Mouse (Mus musculus) heart, embryonic 13.5 days (tissue): ENCODE data around the gene Ndufa13. TPM values are rescaled to one million over a fixed set of nuclear protein-coding genes. Genes with fewer than 3 reads are reported as not detected.
"Not testable (repeated sequence)": the region's sequence is repeated elsewhere in the genome, so short reads cannot be mapped to it uniquely, and the experiment has no call there.

Experiments used
- ATAC-seq: fragments of 200-750 bp; cut with Nextera tagmentation; 2 replicates; pipeline ENCODE4 v1.8.0; 2017; ENCODE audit warnings: moderate TSS enrichment; ENCODE audit not compliant: insufficient number of reproducible peaks, low FRiP score, low TSS enrichment; ENCODE audit errors: extremely low read depth
- H3K27ac ChIP-seq: fragments of 300-500 bp; sonication (generic); replicated peaks from 2 replicates; pipeline ENCODE4 v1.5.1; 2015; ENCODE audit warnings: moderate library complexity, mild to moderate bottlenecking, inconsistent platforms
- H3K27me3 ChIP-seq: fragments of 300-500 bp; sonication (generic); replicated peaks from 2 replicates; pipeline ENCODE4 v1.6.1; 2015; ENCODE audit warnings: mild to moderate bottlenecking, inconsistent platforms
- H3K36me3 ChIP-seq: fragments of 300-500 bp; sonication (generic); 2 replicates; pipeline ENCODE4 v1.6.1; 2015; ENCODE audit warnings: mild to moderate bottlenecking, inconsistent platforms
- H3K4me1 ChIP-seq: fragments of 300-500 bp; sonication (generic); 2 replicates; pipeline ENCODE4 v1.6.1; 2015; ENCODE audit warnings: inconsistent platforms
- H3K4me2 ChIP-seq: fragments of 300-500 bp; sonication (generic); 2 replicates; pipeline ENCODE4 v1.6.1; 2015; ENCODE audit warnings: inconsistent platforms, mild to moderate bottlenecking, moderate library complexity
- H3K4me3 ChIP-seq: fragments of 300-500 bp; sonication (generic); 2 replicates; pipeline ENCODE4 v1.5.1; 2015; ENCODE audit warnings: moderate library complexity, mild to moderate bottlenecking, inconsistent platforms
- H3K9ac ChIP-seq: fragments of 300-500 bp; sonication (generic); 2 replicates; pipeline ENCODE4 v1.6.1; 2015; ENCODE audit warnings: inconsistent platforms, mild to moderate bottlenecking, moderate library complexity
- H3K9me3 ChIP-seq: fragments of 300-500 bp; sonication (generic); 2 replicates; pipeline ENCODE4 v1.6.1; 2016; ENCODE audit warnings: inconsistent platforms
- WGBS: fragments of 180-500 bp; shearing (Covaris S2); methylation state at CpG from one replicate; pipeline ENCODE4 v1.1.7; 2015; ENCODE audit warnings: mixed read lengths; 5-methylcytosine and 5-hydroxymethylcytosine counted together
- polyA plus RNA-seq: library from polyadenylated mRNA; unstranded; fragments of >200 nt; fragmentation: Nextera tagmentation; extraction: Ambion mirVana; gene quantifications from 2 replicates; pipeline ENCODE4 v1.2.1, GENCODE M21; 2015

The Ndufa13 gene
- polyA plus RNA-seq, result 304 and 343 TPM in 2 replicates

DNA sequence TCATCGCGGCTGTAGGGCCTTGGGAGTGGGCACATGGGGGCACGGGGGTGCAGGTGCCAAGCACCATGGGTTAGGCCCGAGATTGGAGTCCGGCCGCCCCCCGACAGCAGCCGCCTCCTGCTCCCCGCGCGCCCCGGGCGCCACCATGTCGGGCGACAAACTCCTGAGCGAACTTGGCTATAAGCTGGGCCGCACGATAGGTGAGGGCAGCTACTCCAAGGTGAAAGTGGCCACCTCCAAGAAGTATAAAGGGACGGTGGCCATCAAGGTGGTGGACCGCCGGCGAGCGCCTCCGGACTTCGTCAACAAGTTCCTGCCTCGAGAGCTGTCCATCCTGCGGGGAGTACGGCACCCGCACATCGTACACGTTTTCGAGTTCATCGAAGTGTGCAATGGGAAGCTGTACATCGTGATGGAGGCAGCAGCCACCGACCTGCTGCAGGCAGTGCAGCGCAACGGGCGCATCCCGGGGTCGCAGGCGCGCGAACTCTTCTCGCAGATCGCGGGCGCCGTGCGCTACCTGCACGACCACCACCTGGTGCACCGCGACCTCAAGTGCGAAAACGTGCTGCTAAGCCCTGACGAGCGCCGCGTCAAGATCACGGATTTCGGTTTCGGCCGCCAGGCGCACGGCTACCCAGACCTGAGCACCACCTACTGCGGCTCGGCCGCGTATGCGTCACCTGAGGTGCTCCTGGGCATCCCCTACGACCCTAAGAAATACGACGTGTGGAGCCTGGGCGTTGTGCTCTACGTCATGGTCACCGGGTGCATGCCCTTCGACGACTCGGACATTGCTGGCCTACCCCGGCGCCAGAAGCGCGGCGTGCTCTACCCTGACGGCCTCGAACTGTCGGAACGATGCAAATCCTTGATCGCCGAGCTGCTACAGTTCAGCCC is at the start of gene Ndufa13, which contains the start of the genes Tssk6 and Yjefn3:
Gene Ndufa13, minus strand, starts transcription at position 396 of the 900 bp plus-strand sequence.
Gene Tssk6, plus strand, starts transcription at position 22 of the 900 bp plus-strand sequence.
Gene Yjefn3, minus strand, starts transcription at position 550 of the 900 bp plus-strand sequence.
- WGBS, result 4% methylated on average over 89 of the region's 89 CpGs
- Histone ChIP-seq H3K36me3 (peaks cover 27% of the 10 kb centered on the region), H3K4me3 (peak within 1 kb of the TSS; percentile 75), H3K27me3 (no peaks in the 10 kb centered on the region), H3K9ac (peak within 1 kb of the TSS; percentile 91), H3K9me3 (no peaks in the 10 kb centered on the region), H3K27ac (peak within 1 kb of the TSS; percentile 91), H3K4me1 (peaks cover 78% of the 10 kb centered on the region), H3K4me2 (peak within 1 kb of the TSS; percentile 95)
- peak; percentile 6 for ATAC-seq

DNA sequence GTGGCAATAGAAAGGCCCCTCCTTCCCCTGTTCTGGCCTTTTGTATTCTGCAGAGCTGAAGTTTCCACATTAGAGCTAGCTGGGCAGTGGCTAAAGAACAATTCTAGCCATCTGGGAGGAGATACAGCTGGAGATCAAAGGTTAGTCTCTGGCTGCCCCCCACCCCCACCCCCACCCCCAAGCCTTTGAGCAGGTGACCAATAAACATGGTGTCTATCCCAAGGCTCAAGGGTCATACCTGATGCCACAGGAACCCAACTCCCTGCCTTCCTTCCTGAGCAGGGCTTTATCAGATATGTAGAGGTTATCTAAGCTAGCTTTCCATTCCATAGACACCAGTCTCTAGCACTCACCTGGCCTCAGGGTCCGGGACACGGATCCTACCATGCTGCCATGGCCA is 47.9 kb upstream of the Ndufa13 start:
- Histone ChIP-seq H3K36me3 (peaks cover 33% of the 10 kb centered on the region), H3K27me3 (no peaks in the 10 kb centered on the region), H3K9ac (no peak overlapping the region), H3K4me2 (no peak overlapping the region), H3K4me1 (peaks cover 27% of the 10 kb centered on the region), H3K27ac (no peak overlapping the region), H3K9me3 (no peaks in the 10 kb centered on the region), H3K4me3 (no peak overlapping the region)
- 81% methylated on average over 2 of the region's 2 CpGs for WGBS
- no peak for ATAC-seq

DNA sequence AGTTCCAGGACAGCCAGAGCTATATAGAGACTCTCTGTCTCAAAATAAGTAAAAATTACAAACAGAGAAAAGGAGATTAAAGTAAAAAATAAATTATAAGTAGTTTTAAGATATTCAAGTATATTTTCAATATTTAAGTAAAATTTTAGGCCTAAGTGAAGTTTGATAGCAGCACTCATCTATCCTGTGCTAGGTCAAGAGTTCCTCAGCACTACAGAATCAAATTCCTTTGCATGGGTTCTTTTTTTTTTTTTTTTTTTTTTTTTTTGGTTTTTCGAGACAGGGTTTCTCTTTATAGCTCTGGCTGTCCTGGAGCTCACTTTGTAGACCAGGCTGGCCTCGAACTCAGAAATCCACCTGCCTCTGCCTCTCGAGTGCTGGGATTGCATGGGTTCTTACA is 40.1 kb upstream of the Ndufa13 start:
- peaks cover 11% of the 10 kb centered on the region for H3K36me3 ChIP-seq
- H3K4me2 ChIP-seq, H3K4me3 ChIP-seq, H3K27ac ChIP-seq, H3K9ac ChIP-seq, ATAC-seq, H3K27me3 ChIP-seq, H3K9me3 ChIP-seq: not testable (repeated sequence)
- H3K4me1 ChIP-seq, result peaks cover 62% of the 10 kb centered on the region
- WGBS, result 83% methylated on average over 3 of the region's 3 CpGs

DNA sequence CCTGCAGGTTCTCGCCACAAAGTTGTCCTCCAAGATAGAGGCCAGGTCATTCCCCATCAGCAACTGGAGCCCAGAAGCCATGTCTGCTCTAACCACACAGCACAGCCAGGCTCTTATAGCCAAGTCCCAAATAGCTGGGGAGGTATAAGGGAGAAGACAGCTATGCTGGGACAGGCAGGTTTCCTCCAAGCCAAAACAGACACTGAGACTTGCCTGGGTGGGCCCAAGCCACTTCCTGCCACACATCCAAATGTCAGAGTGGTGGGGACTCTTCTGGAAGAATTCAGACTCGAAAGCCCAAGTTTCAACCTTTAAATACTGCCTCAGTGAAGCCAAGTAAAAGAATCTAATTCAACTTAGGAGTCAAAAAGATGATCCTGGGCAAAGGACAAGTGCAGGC is 38.0 kb upstream of the Ndufa13 start:
- peak overlapping the region; percentile 82 for H3K27ac ChIP-seq
- ATAC-seq, result no peak
- no peak overlapping the region for H3K9ac ChIP-seq
- peaks cover 7% of the 10 kb centered on the region; the same call in 1 of the 2 replicates for H3K36me3 ChIP-seq
- no peak overlapping the region for H3K4me2 ChIP-seq
- 79% methylated on average over 2 of the region's 2 CpGs for WGBS
- no peaks in the 10 kb centered on the region for H3K27me3 ChIP-seq
- peaks cover 84% of the 10 kb centered on the region for H3K4me1 ChIP-seq
- no peak overlapping the region for H3K4me3 ChIP-seq
- no peaks in the 10 kb centered on the region for H3K9me3 ChIP-seq

DNA sequence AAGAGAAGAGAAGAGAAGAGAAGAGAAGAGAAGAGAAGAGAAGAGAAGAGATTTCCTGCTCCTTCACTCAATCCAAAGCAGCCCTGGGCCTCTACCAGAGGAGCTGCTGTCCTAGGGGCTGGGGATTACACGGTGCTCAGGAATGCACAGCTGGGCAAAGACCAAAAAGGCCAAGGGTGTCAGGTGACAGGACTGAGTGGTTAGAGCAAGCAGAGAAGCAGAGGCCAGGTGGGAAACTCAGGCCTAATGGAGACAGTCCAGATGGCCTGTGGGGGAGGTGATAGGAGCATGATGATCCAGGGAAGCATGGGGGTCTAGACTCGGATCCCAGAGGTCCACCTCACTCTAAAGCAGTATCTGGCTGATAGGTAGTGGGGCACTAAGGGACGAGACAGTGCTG is 37.3 kb upstream of the Ndufa13 start:
- Histone ChIP-seq H3K4me1 (peaks cover 88% of the 10 kb centered on the region), H3K4me2 (peak overlapping the region; percentile 28), H3K36me3 (peaks cover 12% of the 10 kb centered on the region), H3K27ac (peak overlapping the region; percentile 82), H3K4me3 (no peak overlapping the region), H3K9ac (peak overlapping the region; percentile 44; the same call in 1 of the 2 replicates), H3K9me3 (no peaks in the 10 kb centered on the region), H3K27me3 (no peaks in the 10 kb centered on the region)
- 13% methylated on average over 3 of the region's 3 CpGs for WGBS
- 0 out of 2 replicates have a peak, but pooled peaks have one; percentile 38 for ATAC-seq

DNA sequence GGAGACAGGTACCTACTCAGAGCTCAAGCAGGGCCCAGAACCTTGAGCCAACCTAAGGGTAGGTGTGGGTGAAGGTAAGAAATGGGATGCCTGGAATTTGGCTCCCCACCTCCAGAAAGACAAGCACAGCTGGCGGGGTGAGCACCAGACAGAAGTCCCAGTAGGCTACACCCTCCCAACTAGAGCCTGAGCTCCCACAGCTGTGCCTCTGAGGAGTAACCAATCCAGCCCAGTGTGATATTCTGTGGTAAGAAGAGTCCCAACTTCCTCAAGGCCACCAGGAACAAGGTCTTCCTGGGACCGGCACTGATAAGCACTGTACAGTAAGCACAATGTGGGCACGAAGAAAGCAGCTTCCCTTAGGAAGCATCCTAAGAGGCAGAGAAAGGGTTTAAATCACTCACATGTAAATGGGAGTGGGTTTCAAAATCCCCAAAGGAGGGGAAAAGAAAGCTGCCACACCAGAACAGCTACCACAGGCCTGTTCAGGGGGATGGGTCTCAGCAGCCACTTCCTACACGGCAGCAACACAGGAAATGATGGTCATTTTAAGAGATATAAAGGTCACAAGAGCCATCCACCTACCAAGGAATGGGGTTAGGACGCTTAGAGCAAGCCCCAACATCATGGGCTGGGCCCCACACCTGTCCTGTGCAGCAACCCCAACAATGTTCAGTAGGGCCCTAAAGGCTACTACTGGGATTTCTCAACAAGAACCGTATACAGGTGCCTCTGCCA is 36.1 kb upstream of the Ndufa13 start:
- no peak overlapping the region for H3K4me2 ChIP-seq
- no peak for ATAC-seq
- 66% methylated on average over 6 of the region's 6 CpGs for WGBS
- H3K27ac ChIP-seq, result peak overlapping the region; percentile 95
- H3K9me3 ChIP-seq, result no peaks in the 10 kb centered on the region
- no peak overlapping the region for H3K4me3 ChIP-seq
- peaks cover 85% of the 10 kb centered on the region for H3K4me1 ChIP-seq
- 0 out of 2 replicates have a peak overlapping the region, but pooled peaks have one; percentile 3 for H3K9ac ChIP-seq
- peaks cover 24% of the 10 kb centered on the region for H3K36me3 ChIP-seq
- no peaks in the 10 kb centered on the region for H3K27me3 ChIP-seq

DNA sequence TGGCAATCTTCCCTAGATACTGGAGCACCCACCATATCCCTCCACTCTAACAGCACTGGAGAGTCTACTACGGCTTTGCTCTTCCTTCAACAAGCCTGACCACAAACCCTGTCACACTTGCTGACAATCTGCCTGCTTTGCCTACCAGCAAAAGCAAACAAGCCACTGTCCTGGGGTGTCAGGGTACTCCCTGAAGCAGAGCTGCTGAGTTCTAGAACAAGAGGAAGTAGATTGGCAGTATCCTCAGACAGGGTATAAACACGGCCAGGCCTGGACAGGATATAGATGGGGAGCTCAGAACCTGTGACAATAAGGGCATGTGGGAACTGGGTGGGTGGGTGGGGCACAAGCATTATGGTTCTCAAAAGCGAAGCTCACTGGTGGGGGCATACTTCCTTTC is 35.1 kb upstream of the Ndufa13 start:
- Histone ChIP-seq H3K9me3 (no peaks in the 10 kb centered on the region), H3K4me2 (no peak overlapping the region), H3K27ac (peak overlapping the region; percentile 95), H3K36me3 (peaks cover 30% of the 10 kb centered on the region), H3K9ac (peak overlapping the region; percentile 50; the same call in 1 of the 2 replicates), H3K4me1 (peaks cover 78% of the 10 kb centered on the region), H3K4me3 (no peak overlapping the region), H3K27me3 (no peaks in the 10 kb centered on the region)
- WGBS, result 60% methylated on average over 3 of the region's 3 CpGs
- ATAC-seq, result no peak

DNA sequence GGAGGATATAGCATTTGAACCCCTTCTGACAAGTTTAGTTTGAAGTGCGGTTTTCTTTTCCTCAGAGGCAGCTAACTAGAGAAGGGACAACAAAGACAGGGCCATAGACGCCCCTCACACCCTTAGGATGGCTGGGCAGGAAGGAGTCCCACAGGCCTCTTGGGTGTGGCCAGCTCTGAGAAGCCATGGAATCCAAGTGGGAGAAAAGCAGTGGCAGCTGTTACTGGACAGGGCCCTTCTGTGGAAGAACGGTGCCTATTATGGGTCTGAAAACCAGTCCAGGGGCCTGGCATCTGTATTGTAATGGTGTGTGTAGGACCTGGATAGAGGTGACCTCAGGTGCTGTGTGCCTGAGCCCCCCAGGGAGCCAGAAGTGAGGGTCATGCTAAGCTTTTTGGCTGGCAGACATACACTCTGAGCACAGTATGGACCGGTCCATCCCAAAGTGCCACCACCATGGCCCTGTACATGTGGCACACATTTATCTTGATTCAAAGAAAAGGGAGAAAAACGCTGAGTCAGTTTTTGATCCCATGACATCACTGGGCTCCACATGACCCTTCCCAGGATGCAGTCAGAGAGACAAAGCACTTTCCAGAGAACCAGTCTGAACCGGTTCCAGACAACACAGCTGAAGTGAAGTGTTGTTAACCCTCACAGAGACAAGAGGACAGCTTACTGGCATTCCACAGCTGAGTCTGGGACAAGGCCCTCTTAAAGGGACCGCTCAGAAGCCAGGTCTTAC is 33.9 kb upstream of the Ndufa13 start:
- H3K27ac ChIP-seq, result peak overlapping the region; percentile 95
- H3K4me1 ChIP-seq, result peaks cover 75% of the 10 kb centered on the region
- no peaks in the 10 kb centered on the region for H3K9me3 ChIP-seq
- peak overlapping the region; percentile 65 for H3K9ac ChIP-seq
- WGBS, result 44% methylated on average over 7 of the region's 7 CpGs
- peaks cover 35% of the 10 kb centered on the region for H3K36me3 ChIP-seq
- H3K4me2 ChIP-seq, result peak overlapping the region; percentile 24; the same call in 1 of the 2 replicates
- no peaks in the 10 kb centered on the region for H3K27me3 ChIP-seq
- ATAC-seq, result peak; percentile 67; the same call in 1 of the 2 replicates
- no peak overlapping the region for H3K4me3 ChIP-seq

DNA sequence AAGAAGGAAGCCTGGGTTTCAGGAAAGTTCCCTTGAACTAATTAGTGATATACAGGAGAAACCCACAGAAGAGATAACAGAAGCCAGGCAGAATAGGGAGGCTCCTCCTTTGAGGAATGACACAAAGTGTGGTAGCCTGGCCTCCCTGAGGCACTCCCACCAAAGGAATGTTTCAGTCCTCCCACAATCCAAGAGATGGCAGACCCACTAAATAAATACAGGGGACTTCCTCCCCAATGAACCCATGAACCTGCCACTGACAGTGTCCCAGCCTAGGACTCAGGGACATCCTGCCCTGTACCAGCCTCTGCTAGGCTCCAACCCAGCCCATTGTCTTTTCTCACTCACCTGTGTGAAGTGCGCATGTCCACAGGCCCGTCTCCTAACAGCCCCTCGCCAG is 33.1 kb upstream of the Ndufa13 start:
- peaks cover 67% of the 10 kb centered on the region for H3K4me1 ChIP-seq
- peak overlapping the region; percentile 95 for H3K27ac ChIP-seq
- no peak for ATAC-seq
- H3K9me3 ChIP-seq, result no peaks in the 10 kb centered on the region
- no peaks in the 10 kb centered on the region for H3K27me3 ChIP-seq
- H3K4me3 ChIP-seq, result no peak overlapping the region
- H3K4me2 ChIP-seq, result no peak overlapping the region
- 87% methylated on average over 3 of the region's 3 CpGs for WGBS
- peaks cover 35% of the 10 kb centered on the region for H3K36me3 ChIP-seq
- H3K9ac ChIP-seq, result 0 out of 2 replicates have a peak overlapping the region, but pooled peaks have one; percentile 65

DNA sequence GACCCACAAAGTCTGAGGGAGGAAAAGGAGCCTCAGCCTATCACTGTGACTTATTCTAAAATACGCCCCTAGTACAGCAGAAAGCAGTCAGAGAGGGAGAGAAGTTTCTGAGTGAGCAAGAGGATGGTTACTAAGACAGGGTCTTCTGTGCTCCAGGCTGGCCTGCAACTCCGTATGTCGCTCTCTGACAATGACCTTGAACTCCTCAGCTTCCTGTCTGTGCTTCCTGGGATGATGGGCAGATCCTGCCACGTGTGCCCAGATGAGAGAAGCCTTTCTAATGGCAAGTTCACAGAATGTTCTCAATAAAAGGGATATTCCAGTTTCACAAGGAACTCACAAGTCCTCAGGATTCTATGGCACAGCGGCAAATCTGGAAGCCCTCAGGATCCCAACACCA is 32.2 kb upstream of the Ndufa13 start:
- H3K9ac ChIP-seq, result no peak overlapping the region
- peak overlapping the region; percentile 46; the same call in 1 of the 2 replicates for H3K27ac ChIP-seq
- H3K4me2 ChIP-seq, result no peak overlapping the region
- WGBS, result 68% methylated on average over 5 of the region's 5 CpGs
- peaks cover 38% of the 10 kb centered on the region for H3K36me3 ChIP-seq
- no peak overlapping the region for H3K4me3 ChIP-seq
- H3K9me3 ChIP-seq, result no peaks in the 10 kb centered on the region
- ATAC-seq, result no peak
- peaks cover 59% of the 10 kb centered on the region for H3K4me1 ChIP-seq
- no peaks in the 10 kb centered on the region for H3K27me3 ChIP-seq
